Mouse (Mus musculus) stomach, embryonic 15.5 days (tissue): ENCODE data around the gene Nadk. TPM values are rescaled to one million over a fixed set of nuclear protein-coding genes. Genes with fewer than 3 reads are reported as not detected.
"Not testable (repeated sequence)": the region's sequence is repeated elsewhere in the genome, so short reads cannot be mapped to it uniquely, and the experiment has no call there.

ENCODE experiments used
- ATAC-seq: fragments of 200-750 bp; cut with Nextera tagmentation; 2 replicates; pipeline ENCODE4 v1.8.0; 2017; ENCODE audit warnings: low read depth, moderate number of reproducible peaks, moderate TSS enrichment; ENCODE audit not compliant: insufficient read depth, low FRiP score
- H3K27ac ChIP-seq: fragments of 300-500 bp; sonication (generic); 2 replicates; pipeline ENCODE4 v1.5.1; 2015; ENCODE audit warnings: mild to moderate bottlenecking, inconsistent platforms
- H3K27me3 ChIP-seq: fragments of 300-500 bp; sonication (generic); replicated peaks from 2 replicates; pipeline ENCODE4 v1.6.1; 2015; ENCODE audit warnings: inconsistent platforms
- H3K36me3 ChIP-seq: fragments of 300-500 bp; sonication (generic); 2 replicates; pipeline ENCODE4 v1.6.1; 2015; ENCODE audit warnings: inconsistent platforms
- H3K4me1 ChIP-seq: fragments of 300-500 bp; sonication (generic); 2 replicates; pipeline ENCODE4 v1.6.1; 2015; ENCODE audit warnings: inconsistent platforms
- H3K4me2 ChIP-seq: fragments of 300-500 bp; sonication (generic); 2 replicates; pipeline ENCODE4 v1.6.1; 2015; ENCODE audit warnings: mild to moderate bottlenecking, inconsistent platforms
- H3K4me3 ChIP-seq: fragments of 300-500 bp; sonication (generic); replicated peaks from 2 replicates; pipeline ENCODE4 v1.5.1; 2015; ENCODE audit warnings: inconsistent platforms
- H3K9ac ChIP-seq: fragments of 300-500 bp; sonication (generic); 2 replicates; pipeline ENCODE4 v1.6.1; 2015; ENCODE audit warnings: inconsistent platforms
- H3K9me3 ChIP-seq: fragments of 300-500 bp; sonication (generic); 2 replicates; pipeline ENCODE4 v1.6.1; 2016; ENCODE audit warnings: inconsistent platforms
- WGBS: fragments of 180-500 bp; shearing (Covaris S2); methylation state at CpG from one replicate; pipeline ENCODE4 v1.1.7; 2015; 5-methylcytosine and 5-hydroxymethylcytosine counted together
- polyA plus RNA-seq: library from polyadenylated mRNA; unstranded; fragments of >200 nt; fragmentation: Nextera tagmentation; extraction: Ambion mirVana; gene quantifications from 2 replicates; pipeline ENCODE4 v1.2.1, GENCODE M21; 2015

The Nadk gene
- polyA plus RNA-seq, 1 experiment from 2014 or later, result 79.7 TPM

- ATAC-seq, result no peak
- no peak overlapping the region for H3K27ac ChIP-seq
- H3K4me2 ChIP-seq, result no peak overlapping the region
- H3K9ac ChIP-seq, result no peak overlapping the region
- H3K36me3 ChIP-seq, result peaks cover 37% of the 10 kb centered on the region
- no peaks in the 10 kb centered on the region for H3K27me3 ChIP-seq
- H3K4me1 ChIP-seq, result peaks cover 20% of the 10 kb centered on the region
- WGBS, result 40% methylated on average over 6 of the region's 6 CpGs
- no peak overlapping the region for H3K4me3 ChIP-seq
- no peaks in the 10 kb centered on the region for H3K9me3 ChIP-seq
Observed at GRCm38 (mm10) chr4:155559454-155559853, 2.7 kb upstream of the Nadk start.

GRCm38 (mm10) chr4:155560932-155561331 is 1.2 kb upstream of the Nadk start:
- WGBS, result 47% methylated on average over 2 of the region's 2 CpGs
- no peaks in the 10 kb centered on the region for H3K9me3 ChIP-seq
- H3K9ac ChIP-seq, result no peak overlapping the region
- peaks cover 23% of the 10 kb centered on the region for H3K36me3 ChIP-seq
- ATAC-seq, result no peak
- H3K4me2 ChIP-seq, result no peak overlapping the region
- no peak overlapping the region; the same call in 1 of the 2 replicates for H3K27ac ChIP-seq
- peaks cover 29% of the 10 kb centered on the region for H3K4me1 ChIP-seq
- no peaks in the 10 kb centered on the region for H3K27me3 ChIP-seq
- H3K4me3 ChIP-seq, result no peak overlapping the region

GRCm38 (mm10) chr4:155562725-155563399 is 684 bp downstream of the Nadk start:
- Histone ChIP-seq H3K27me3 (no peaks in the 10 kb centered on the region), H3K9me3 (no peaks in the 10 kb centered on the region), H3K4me3 (peak overlapping the region; percentile 95), H3K36me3 (peaks cover 11% of the 10 kb centered on the region), H3K27ac (peak overlapping the region; percentile 90), H3K4me1 (peaks cover 39% of the 10 kb centered on the region), H3K9ac (peak overlapping the region; percentile 9; the same call in 1 of the 2 replicates), H3K4me2 (peak overlapping the region; percentile 64)
- WGBS, result under 1% methylated on average over 19 of the region's 19 CpGs
- ATAC-seq, result no peak

- Histone ChIP-seq H3K27ac (peak overlapping the region; percentile 95), H3K27me3 (no peaks in the 10 kb centered on the region), H3K36me3 (peaks cover 9% of the 10 kb centered on the region), H3K4me3 (peak overlapping the region; percentile 95), H3K9me3 (no peaks in the 10 kb centered on the region), H3K4me1 (peaks cover 39% of the 10 kb centered on the region), H3K9ac (peak overlapping the region; percentile 58), H3K4me2 (peak overlapping the region; percentile 68)
- ATAC-seq, result peak; percentile 95
- under 1% methylated on average over 69 of the region's 69 CpGs for WGBS
Observed at GRCm38 (mm10) chr4:155563400-155564231, 1.4 kb downstream of the Nadk start.

GRCm38 (mm10) chr4:155564315-155565069 is 2.3 kb downstream of the Nadk start:
- peak overlapping the region; percentile 95 for H3K4me3 ChIP-seq
- ATAC-seq, result no peak
- H3K9ac ChIP-seq, result peak overlapping the region; percentile 58
- peaks cover 39% of the 10 kb centered on the region for H3K4me1 ChIP-seq
- H3K4me2 ChIP-seq, result peak overlapping the region; percentile 68
- no peaks in the 10 kb centered on the region for H3K9me3 ChIP-seq
- peaks cover 1% of the 10 kb centered on the region; the same call in 1 of the 2 replicates for H3K36me3 ChIP-seq
- 9% methylated on average over 20 of the region's 20 CpGs for WGBS
- no peaks in the 10 kb centered on the region for H3K27me3 ChIP-seq
- H3K27ac ChIP-seq, result peak overlapping the region; percentile 95

- Histone ChIP-seq H3K36me3 (no peaks in the 10 kb centered on the region), H3K4me1 (peaks cover 35% of the 10 kb centered on the region), H3K27ac (no peak overlapping the region), H3K4me2 (no peak overlapping the region), H3K9ac (no peak overlapping the region), H3K27me3 (no peaks in the 10 kb centered on the region), H3K4me3 (no peak overlapping the region), H3K9me3 (no peaks in the 10 kb centered on the region)
- ATAC-seq, result no peak
- 44% methylated on average over 8 of the region's 8 CpGs for WGBS
Observed at GRCm38 (mm10) chr4:155566555-155566954, 4.4 kb downstream of the Nadk start.

GRCm38 (mm10) chr4:155568170-155568569 is 6.0 kb downstream of the Nadk start:
- no peak overlapping the region for H3K9ac ChIP-seq
- H3K9me3 ChIP-seq, result no peaks in the 10 kb centered on the region
- ATAC-seq, result no peak
- H3K27me3 ChIP-seq, result no peaks in the 10 kb centered on the region
- no peak overlapping the region for H3K4me2 ChIP-seq
- WGBS, result 31% methylated on average over 2 of the region's 2 CpGs
- peaks cover 22% of the 10 kb centered on the region for H3K4me1 ChIP-seq
- H3K27ac ChIP-seq, result no peak overlapping the region
- no peak overlapping the region for H3K4me3 ChIP-seq
- no peaks in the 10 kb centered on the region for H3K36me3 ChIP-seq

GRCm38 (mm10) chr4:155568632-155569370 is 6.6 kb downstream of the Nadk start:
- H3K9me3 ChIP-seq, result no peaks in the 10 kb centered on the region
- no peaks in the 10 kb centered on the region for H3K27me3 ChIP-seq
- no peak overlapping the region for H3K4me2 ChIP-seq
- H3K4me3 ChIP-seq, result no peak overlapping the region
- H3K36me3 ChIP-seq, result no peaks in the 10 kb centered on the region
- no peak overlapping the region for H3K27ac ChIP-seq
- H3K4me1 ChIP-seq, result peaks cover 22% of the 10 kb centered on the region
- H3K9ac ChIP-seq, result no peak overlapping the region
- ATAC-seq, result no peak; the same call in 1 of the 2 replicates
- WGBS, result 86% methylated on average over 7 of the region's 7 CpGs

GRCm38 (mm10) chr4:155569818-155570217 is 7.6 kb downstream of the Nadk start:
- Histone ChIP-seq H3K27ac (no peak overlapping the region), H3K36me3 (no peaks in the 10 kb centered on the region), H3K9ac (no peak overlapping the region), H3K4me2 (no peak overlapping the region), H3K4me3 (no peak overlapping the region), H3K27me3 (no peaks in the 10 kb centered on the region), H3K9me3 (no peaks in the 10 kb centered on the region), H3K4me1 (peaks cover 17% of the 10 kb centered on the region)
- 89% methylated on average over 6 of the region's 6 CpGs for WGBS
- no peak for ATAC-seq

GRCm38 (mm10) chr4:155570315-155570714 is 8.1 kb downstream of the Nadk start:
- WGBS, result 86% methylated on average over 11 of the region's 11 CpGs

GRCm38 (mm10) chr4:155571442-155571841 is 9.3 kb downstream of the Nadk start:
- ATAC-seq, result no peak
- H3K9ac ChIP-seq, result no peak overlapping the region
- no peaks in the 10 kb centered on the region for H3K9me3 ChIP-seq
- 69% methylated on average over 2 of the region's 2 CpGs for WGBS
- H3K4me3 ChIP-seq, result no peak overlapping the region
- H3K4me2 ChIP-seq, result no peak overlapping the region
- H3K4me1 ChIP-seq, result 0 out of 2 replicates have a peak, but pooled peaks cover 5% of the 10 kb centered on the region
- H3K36me3 ChIP-seq, result no peaks in the 10 kb centered on the region
- H3K27me3 ChIP-seq, result no peaks in the 10 kb centered on the region
- H3K27ac ChIP-seq, result no peak overlapping the region

More at GRCm38 (mm10) chr4:155570315-155570714, 8.1 kb downstream of the Nadk start:
- not testable (repeated sequence) for H3K9me3 ChIP-seq, H3K4me3 ChIP-seq, H3K27me3 ChIP-seq, H3K36me3 ChIP-seq, H3K9ac ChIP-seq, ATAC-seq, H3K27ac ChIP-seq, H3K4me2 ChIP-seq
- H3K4me1 ChIP-seq, result peaks cover 12% of the 10 kb centered on the region; the same call in 1 of the 2 replicates
